Mouse (Mus musculus) kidney, adult 11 months (tissue): ENCODE results near the gene Olfr893.
"Not testable (repeated sequence)": the region's sequence is repeated elsewhere in the genome, so short reads cannot be mapped to it uniquely, and the experiment has no call there.

Source experiments
- DNase-seq: peaks from one replicate; pipeline ENCODE4 v3.0.0; 2022

Olfr893 gene

GRCm38 (mm10) chr9:38208065-38208464 is at the start of gene Olfr893:
Olfr893 (plus strand) TSS chr9:38208365.
- no peak for DNase-seq

DNA sequence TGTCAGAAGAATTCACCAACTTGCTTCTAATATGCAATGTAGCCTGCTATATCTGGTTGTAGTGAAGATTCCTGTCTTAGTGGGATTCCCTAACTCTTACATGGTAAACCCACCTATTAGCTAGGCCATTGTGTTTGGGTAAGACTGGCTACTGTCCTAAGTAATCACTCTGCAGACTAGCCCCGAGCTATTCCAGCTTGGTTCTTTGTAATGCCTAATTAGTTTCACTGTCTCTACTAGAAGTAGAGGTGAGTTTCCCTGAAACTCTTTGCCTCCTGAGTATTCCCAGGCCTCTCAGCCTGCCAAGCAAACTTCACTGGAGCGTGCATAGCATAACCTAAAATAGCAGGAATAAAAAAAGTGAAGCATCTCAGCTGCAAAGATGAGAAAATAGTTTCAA is 39.8 kb upstream of the Olfr893 start:
- not testable (repeated sequence) for DNase-seq

GRCm38 (mm10) chr9:38180721-38181120 is 27.4 kb upstream of the Olfr893 start, which contains the start of gene Olfr891:
Olfr891 (minus strand) TSS chr9:38180821.
- DNase-seq = no peak

DNA sequence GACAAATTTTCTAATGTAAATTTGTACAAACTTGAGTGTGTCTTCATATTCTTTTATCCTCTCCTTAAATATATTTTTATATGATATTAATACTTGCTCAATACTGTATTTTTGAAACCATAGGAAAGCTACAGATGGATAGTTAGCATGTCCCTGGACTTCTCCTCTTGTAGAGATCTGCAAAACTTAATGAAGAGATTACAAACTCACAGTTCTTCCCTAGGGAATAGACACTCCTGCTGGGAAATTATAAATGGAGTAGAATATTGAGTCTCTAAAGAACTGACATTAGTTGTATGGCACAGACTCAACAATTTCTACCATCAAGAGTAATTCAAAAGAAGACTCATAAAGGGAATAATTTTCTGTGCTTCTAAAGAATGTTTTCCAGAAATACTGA is 9.6 kb downstream of the Olfr893 start, which contains the start of gene Olfr894:
TSS of gene Olfr894 (plus strand) at position 301 of the 400 bp plus-strand sequence.
- no peak for DNase-seq

- no peak for DNase-seq
Observed at GRCm38 (mm10) chr9:38252474-38252873, 44.3 kb downstream of the Olfr893 start, which contains the start of gene Olfr143. Olfr143 (plus strand) TSS chr9:38252774.
